Comparison of ENCODE assay signal across 8 mouse cellular contexts in the genomic region with DNA sequence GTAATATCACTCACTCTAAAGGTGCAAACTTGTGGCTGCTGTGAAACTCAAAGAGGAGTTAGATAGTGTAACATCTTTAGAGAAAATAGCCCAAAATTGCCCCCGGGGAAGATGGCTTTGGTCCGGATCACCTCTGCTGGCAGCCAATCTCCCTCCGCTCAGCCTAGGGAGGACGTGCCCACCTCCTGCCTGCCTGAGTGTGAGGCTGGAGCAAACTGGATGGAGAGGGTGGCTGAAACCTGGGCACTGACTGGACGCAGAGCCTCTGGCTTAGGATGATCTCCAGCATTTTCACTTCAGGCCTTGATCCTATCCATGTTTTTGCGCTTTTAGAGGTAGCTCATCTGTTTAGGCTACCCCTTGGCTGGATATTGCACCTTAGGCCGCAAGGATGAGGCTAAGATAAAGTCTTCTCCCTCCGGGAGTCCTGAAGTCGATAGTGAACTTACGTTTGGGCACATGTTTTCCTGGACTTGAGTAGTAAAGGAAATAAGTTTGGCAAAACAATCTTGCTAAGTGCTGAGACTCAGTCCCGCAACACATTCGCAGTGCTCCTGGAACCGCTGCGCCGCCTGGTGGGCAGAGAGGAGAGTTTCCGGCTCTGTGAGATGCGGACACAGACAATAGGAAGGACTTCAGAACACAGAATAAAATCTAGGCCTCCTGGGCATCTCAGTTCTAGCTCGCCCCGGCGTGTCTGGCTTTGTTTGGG. TPM values are rescaled to one million over a fixed set of nuclear protein-coding genes. Genes with fewer than 3 reads are reported as not detected.
DNase-seq lines count a peak whose midpoint lies in the region; ATAC-seq and TF ChIP-seq lines count a peak whose summit lies in the region.

No protein-coding gene starts in this region.

- intact Hi-C loops in heart, adult 2 months (cut with DNase I) = loop anchor here (1.0 kb wide), 2 partner anchors 31 to 35 kb away; a partner anchor contains a TSS

- TF ChIP-seq EP300 in heart, adult 2 months (IDR thresholded peaks at IDR 0.05; ENCODE audit: insufficient read depth, low read depth, low read length) = peak; percentile 99

- TF ChIP-seq POLR2A in heart, adult 2 months (IDR thresholded peaks at IDR 0.05; ENCODE audit: insufficient read depth, low read depth, low read length) = no peak; the same call in 1 of the 2 replicates
- no peak for TF ChIP-seq POLR2A in kidney, adult 2 months (IDR thresholded peaks at IDR 0.05; ENCODE audit: low read depth, low read length)

- TF ChIP-seq CTCF in heart, adult 2 months (IDR thresholded peaks at IDR 0.05) = peak; percentile 97
- TF ChIP-seq CTCF in kidney, adult 2 months (conservative IDR thresholded peaks at IDR 0.05; ENCODE audit: insufficient read depth, insufficient read length, low read depth, low read length) = peak; percentile 96
- peak; percentile 92 for TF ChIP-seq CTCF in midbrain, postnatal 0 days (IDR thresholded peaks at IDR 0.05)

- ATAC-seq in cerebellum, adult (ENCODE audit: insufficient number of reproducible peaks, low FRiP score, low TSS enrichment) = no peak
- no peak for ATAC-seq in midbrain, postnatal 0 days (ENCODE audit: low FRiP score)

- peak overlapping the region; percentile 88 for H3K4me2 ChIP-seq in midbrain, postnatal 0 days (ENCODE audit: low read depth, low read length, poor library complexity, severe bottlenecking)

- 15% methylated on average over 20 of the region's 20 CpGs for WGBS in heart, adult 2 months
- 14% methylated on average over 20 of the region's 20 CpGs for WGBS in kidney, adult 2 months
- WGBS in midbrain, postnatal 0 days = 11% methylated on average over 20 of the region's 20 CpGs

- H3K79me2 ChIP-seq in heart, adult 2 months (replicated peaks; ENCODE audit: control insufficient read depth, insufficient read depth, low read length) = no peaks in the 10 kb centered on the region

- peak overlapping the region; percentile 84 for H3K4me3 ChIP-seq in heart, adult 2 months
- peak overlapping the region; percentile 82; the same call in 1 of the 2 replicates for H3K4me3 ChIP-seq in kidney, adult 2 months (ENCODE audit: insufficient read depth, low read depth, low read length)
- peak overlapping the region; percentile 41; the same call in 1 of the 2 replicates for H3K4me3 ChIP-seq in midbrain, postnatal 0 days (ENCODE audit: low read depth, low read length)

- H3K27me3 ChIP-seq in heart, adult 2 months (ENCODE audit: control insufficient read depth, insufficient read depth, low read length) = no peaks in the 10 kb centered on the region
- H3K27me3 ChIP-seq in kidney, adult 2 months (replicated peaks; ENCODE audit: control insufficient read depth, insufficient read depth, low read length) = no peaks in the 10 kb centered on the region
- H3K27me3 ChIP-seq in midbrain, postnatal 0 days (ENCODE audit: insufficient read depth, low read length) = peaks cover 7% of the 10 kb centered on the region; the same call in 1 of the 2 replicates

- peak overlapping the region; percentile 58 for H3K9ac ChIP-seq in heart, adult 2 months (ENCODE audit: low read depth, low read length)
- H3K9ac ChIP-seq in midbrain, postnatal 0 days (replicated peaks; ENCODE audit: low read length, poor library complexity, severe bottlenecking) = no peak overlapping the region

- peaks cover 8% of the 10 kb centered on the region for H3K4me1 ChIP-seq in heart, adult 2 months (ENCODE audit: control insufficient read depth, insufficient read depth, low read length)
- H3K4me1 ChIP-seq in kidney, adult 2 months (ENCODE audit: control insufficient read depth, insufficient read depth, low read length) = peaks cover 7% of the 10 kb centered on the region; the same call in 1 of the 2 replicates
- peaks cover 7% of the 10 kb centered on the region for H3K4me1 ChIP-seq in midbrain, postnatal 0 days (ENCODE audit: insufficient read depth, low read length)

- no peaks in the 10 kb centered on the region for H3K9me3 ChIP-seq in midbrain, postnatal 0 days (ENCODE audit: low read length)

- peak; percentile 77 for DNase-seq in cerebellum, adult 11 months
- peak; percentile 83 for DNase-seq in embryo, embryonic 9.5 days (ENCODE audit: extremely low spot score)
- DNase-seq in heart, adult 2 months = peak; percentile 89 to 91
- DNase-seq in kidney, adult 2 months = peak; percentile 93
- peak; percentile 76 for DNase-seq in liver
- peak; percentile 89 for DNase-seq in midbrain, postnatal 0 days (ENCODE audit: low spot score)
- DNase-seq in spleen, postnatal 10 days (ENCODE audit: low spot score in 2 of 2) = peak; percentile 65 to 87

- peak overlapping the region; percentile 99 for H3K27ac ChIP-seq in heart, adult 2 months
- peak overlapping the region; percentile 85 for H3K27ac ChIP-seq in kidney, adult 2 months (ENCODE audit: insufficient read depth, low read depth, low read length)
- no peak overlapping the region for H3K27ac ChIP-seq in midbrain, postnatal 0 days (ENCODE audit: low read depth, low read length)

- no peaks in the 10 kb centered on the region for H3K36me3 ChIP-seq in heart, adult 2 months (ENCODE audit: control insufficient read depth, insufficient read depth, low read length)
- no peaks in the 10 kb centered on the region for H3K36me3 ChIP-seq in kidney, adult 2 months (ENCODE audit: control insufficient read depth, insufficient read depth, low read length)
- no peaks in the 10 kb centered on the region for H3K36me3 ChIP-seq in midbrain, postnatal 0 days (ENCODE audit: insufficient read depth, low read length)

RNA-seq across cellular contexts. Expression of a gene that starts 0.8 kb away (rescaled TPM):
- 10 to 100 TPM; 22.6 to 28.4 TPM for total RNA-seq in heart, adult 2 months (2021)
- polyA plus RNA-seq in heart, adult 2 months (2012; rRNA removed) = 39.6 and 44.4 TPM in 2 replicates
- polyA plus RNA-seq in kidney, adult 2 months (2012; rRNA removed) = 54.1 and 59.2 TPM in 2 replicates
- total RNA-seq in midbrain, postnatal 0 days (2014; rRNA removed) = 6.6 and 7.1 TPM in 2 replicates
- 8.9 and 9.4 TPM in 2 replicates for polyA plus RNA-seq in midbrain, postnatal 0 days (2015; fragmentation: Nextera tagmentation; extraction: Ambion mirVana)

RNA-seq across cellular contexts. Expression of a gene that starts 11.4 kb away (rescaled TPM):
- total RNA-seq in heart, adult 2 months (2021) = 10 to 100 TPM; 17.3 to 23.3 TPM
- 105 and 111 TPM in 2 replicates for polyA plus RNA-seq in heart, adult 2 months (2012; rRNA removed)
- polyA plus RNA-seq in kidney, adult 2 months (2012; rRNA removed) = 109 and 110 TPM in 2 replicates
- 22.8 and 32.0 TPM in 2 replicates for total RNA-seq in midbrain, postnatal 0 days (2014; rRNA removed)
- 42.4 and 48.7 TPM in 2 replicates for polyA plus RNA-seq in midbrain, postnatal 0 days (2015; fragmentation: Nextera tagmentation; extraction: Ambion mirVana)

RNA-seq across cellular contexts. Expression of a gene that starts 22.6 kb away (rescaled TPM):
- total RNA-seq in heart, adult 2 months (2021) = 10 to 100 TPM; 54.3 to 58.2 TPM
- 140 and 160 TPM in 2 replicates for polyA plus RNA-seq in heart, adult 2 months (2012; rRNA removed)
- polyA plus RNA-seq in kidney, adult 2 months (2012; rRNA removed) = 431 and 562 TPM in 2 replicates
- 198 and 223 TPM in 2 replicates for total RNA-seq in midbrain, postnatal 0 days (2014; rRNA removed)
- polyA plus RNA-seq in midbrain, postnatal 0 days (2015; fragmentation: Nextera tagmentation; extraction: Ambion mirVana) = 69.4 and 81.1 TPM in 2 replicates

RNA-seq across cellular contexts. Expression of a gene that starts 35.6 kb away (rescaled TPM):
- total RNA-seq in heart, adult 2 months (2021) = under 1 TPM; 0.39 to 0.96 TPM
- polyA plus RNA-seq in heart, adult 2 months (2012; rRNA removed) = 1.4 and 1.9 TPM in 2 replicates
- 9.1 and 10.5 TPM in 2 replicates for polyA plus RNA-seq in kidney, adult 2 months (2012; rRNA removed)
- total RNA-seq in midbrain, postnatal 0 days (2014; rRNA removed) = 112 and 124 TPM in 2 replicates
- 69.1 TPM in 2 replicates for polyA plus RNA-seq in midbrain, postnatal 0 days (2015; fragmentation: Nextera tagmentation; extraction: Ambion mirVana)

RNA-seq across cellular contexts. Expression of a gene that starts 36.0 kb away (rescaled TPM):
- total RNA-seq in heart, adult 2 months (2021) = 10 to 100 TPM; 80.7 to 95.7 TPM
- 84.3 and 116 TPM in 2 replicates for polyA plus RNA-seq in heart, adult 2 months (2012; rRNA removed)
- 142 and 173 TPM in 2 replicates for polyA plus RNA-seq in kidney, adult 2 months (2012; rRNA removed)
- 74.7 and 93.9 TPM in 2 replicates for total RNA-seq in midbrain, postnatal 0 days (2014; rRNA removed)
- polyA plus RNA-seq in midbrain, postnatal 0 days (2015; fragmentation: Nextera tagmentation; extraction: Ambion mirVana) = 219 TPM in 2 replicates
